Mouse (Mus musculus): ENCODE measurements around the gene Dmrt2. TPM values are rescaled to one million over a fixed set of nuclear protein-coding genes. Genes with fewer than 3 reads are reported as not detected.

Dmrt2 gene
- total RNA-seq, 2 experiments from 2014 or later, result not detected

GRCm38 (mm10) chr19:25675866-25676440 is 3.7 kb downstream of the Dmrt2 start:
- no peak for ATAC-seq (replicated peaks; ENCODE audit: poor library complexity)

GRCm38 (mm10) chr19:25698850-25699249 is 26.6 kb downstream of the Dmrt2 start:
- ATAC-seq (replicated peaks; ENCODE audit: poor library complexity), result no peak

- ATAC-seq (replicated peaks; ENCODE audit: poor library complexity), result no peak
Measured at GRCm38 (mm10) chr19:25713382-25713781, 41.2 kb downstream of the Dmrt2 start.

GRCm38 (mm10) chr19:25714927-25715326 is 42.7 kb downstream of the Dmrt2 start:
- no peak for ATAC-seq (replicated peaks; ENCODE audit: poor library complexity)

- no peak for ATAC-seq (replicated peaks; ENCODE audit: poor library complexity)
Measured at GRCm38 (mm10) chr19:25722616-25723015, 50.4 kb downstream of the Dmrt2 start.

Other genes starting within 250 kb of the Dmrt2 start
- not detected in 2 replicates for gene Dmrt1, start 166.8 kb upstream of the Dmrt2 start, total RNA-seq (2015)
- gene Dmrt1, start 166.8 kb upstream of the Dmrt2 start, total RNA-seq (2017), result not detected in 2 replicates
- gene Dmrt3, start 62.1 kb upstream of the Dmrt2 start, total RNA-seq (2015), result not detected in 2 replicates
- gene Dmrt3, start 62.1 kb upstream of the Dmrt2 start, total RNA-seq (2017), result not detected in 2 replicates

Data from megakaryocyte progenitor cell, adult 5-6 weeks (primary cell).